Mouse (Mus musculus) Patski (cell line): ENCODE measurements around the gene Rbm20. TPM values are rescaled to one million over a fixed set of nuclear protein-coding genes. Genes with fewer than 3 reads are reported as not detected.

Experiments
- ATAC-seq: fragments of 100-300 bp; one replicate; pipeline ENCODE4 v1.8.0; 2021
- CTCF ChIA-PET: fragments of 350-600 bp; sonication (Branson Sonifier 250); formaldehyde crosslinking; loops from one replicate; lab custom pipeline; 2022; ENCODE audit warnings: inconsistent platforms; lab: Charles Lee
- POLR2A ChIA-PET: fragments of 350-600 bp; sonication (Branson Sonifier 250); formaldehyde crosslinking; loops from one replicate; lab custom pipeline; 2022; ENCODE audit warnings: antibody characterized with exemption, inconsistent platforms; lab: Charles Lee
- DNase-seq: peaks from one replicate; pipeline ENCODE4 v3.0.0-alpha.2; 2011; ENCODE audit warnings: low read depth, low spot score
- H3K27me3 ChIP-seq: fragments of 371-371 bp; one replicate; pipeline ENCODE4 v1.5.1; 2021
- CTCF ChIP-seq: fragments of 100-300 bp; IDR thresholded peaks from one replicate; pipeline ENCODE4 v1.5.1; 2021
- in situ Hi-C: fragments of 300-500 bp; cut with MboI; formaldehyde crosslinking; loops from 3 replicates; pipeline ENCODE4 v1.11.1; 2018; ENCODE audit warnings: low pct_unique_long_range_greater_than_20kb, mixed read lengths
- polyA plus RNA-seq: library from polyadenylated mRNA; unstranded; gene quantifications from one replicate; pipeline ENCODE4 v1.2.3, GENCODE M21; 2021

The Rbm20 gene
- polyA plus RNA-seq, 1 experiment from 2014 or later = 0.72 TPM

- ATAC-seq = no peak
- ChIA-PET CTCF (interaction anchor here (1.1 to 1.3 kb wide), 4 partner anchors 19 to 26 kb away, joined by 3 to 5 read pairs (median 3); no protein-coding TSS in a partner anchor), POLR2A (no interaction called here)
- no peak for DNase-seq
- H3K27me3 ChIP-seq = no peaks in the 10 kb centered on the region
- in situ Hi-C loops = no loop called here
- no peak for TF ChIP-seq CTCF
Observed at GRCm38 (mm10) chr19:53868796-53869195, 191.7 kb downstream of the Rbm20 start.

GRCm38 (mm10) chr19:53869427-53870385 is 192.6 kb downstream of the Rbm20 start:
- TF ChIP-seq CTCF = no peak
- DNase-seq = no peak
- no peaks in the 10 kb centered on the region for H3K27me3 ChIP-seq
- ChIA-PET CTCF (interaction anchor here (1.1 to 1.4 kb wide), 5 partner anchors 19 to 98 kb away, joined by 3 to 4 read pairs (median 3); no protein-coding TSS in a partner anchor), POLR2A (no interaction called here)
- ATAC-seq = no peak
- in situ Hi-C loops = no loop called here

- in situ Hi-C loops = no loop called here
- no peak for TF ChIP-seq CTCF
- no peak for DNase-seq
- H3K27me3 ChIP-seq = no peaks in the 10 kb centered on the region
- ATAC-seq = no peak
- POLR2A ChIA-PET = no interaction called here
- CTCF ChIA-PET = interaction anchor here (1.1 to 1.4 kb wide), 3 partner anchors 25 to 99 kb away, joined by 3 to 4 read pairs (median 3); no protein-coding TSS in a partner anchor
Observed at GRCm38 (mm10) chr19:53870568-53870967, 193.5 kb downstream of the Rbm20 start.

GRCm38 (mm10) chr19:53871502-53871901 is 194.4 kb downstream of the Rbm20 start:
- ATAC-seq (no peak), DNase-seq (no peak)
- ChIA-PET POLR2A (no interaction called here), CTCF (no interaction called here)
- in situ Hi-C loops = no loop called here
- no peak for TF ChIP-seq CTCF
- no peaks in the 10 kb centered on the region for H3K27me3 ChIP-seq

- ChIA-PET POLR2A (no interaction called here), CTCF (no interaction called here)
- in situ Hi-C loops = no loop called here
- ATAC-seq (no peak), DNase-seq (no peak)
- H3K27me3 ChIP-seq = no peaks in the 10 kb centered on the region
- TF ChIP-seq CTCF = no peak
Observed at GRCm38 (mm10) chr19:53872994-53873713, 196.0 kb downstream of the Rbm20 start.

- ChIA-PET CTCF (no interaction called here), POLR2A (no interaction called here)
- in situ Hi-C loops = no loop called here
- H3K27me3 ChIP-seq = no peaks in the 10 kb centered on the region
- no peak for ATAC-seq
- TF ChIP-seq CTCF = no peak
- DNase-seq = no peak
Observed at GRCm38 (mm10) chr19:53875246-53875645, 198.1 kb downstream of the Rbm20 start.

GRCm38 (mm10) chr19:53877779-53878178 is 200.7 kb downstream of the Rbm20 start:
- in situ Hi-C loops = no loop called here
- no peak for TF ChIP-seq CTCF
- DNase-seq = no peak
- no peak for ATAC-seq
- peaks cover 12% of the 10 kb centered on the region for H3K27me3 ChIP-seq
- POLR2A ChIA-PET = no interaction called here
- CTCF ChIA-PET = interaction anchor here (1.2 to 1.8 kb wide), 4 partner anchors 10 to 26 kb away, joined by 3 read pairs; no protein-coding TSS in a partner anchor

GRCm38 (mm10) chr19:53880460-53880859 is 203.4 kb downstream of the Rbm20 start:
- DNase-seq (no peak), ATAC-seq (no peak)
- H3K27me3 ChIP-seq = peaks cover 18% of the 10 kb centered on the region
- in situ Hi-C loops = no loop called here
- POLR2A ChIA-PET = interaction anchor here (0.6 kb wide), 1 partner anchor 14 kb away, joined by 3 read pairs; no protein-coding TSS in a partner anchor
- CTCF ChIA-PET = no interaction called here
- TF ChIP-seq CTCF = no peak

GRCm38 (mm10) chr19:53881786-53882185 is 204.7 kb downstream of the Rbm20 start:
- no peak for DNase-seq
- CTCF ChIA-PET = no interaction called here
- no peak for ATAC-seq
- POLR2A ChIA-PET = no interaction called here
- in situ Hi-C loops = no loop called here
- TF ChIP-seq CTCF = no peak
- peaks cover 18% of the 10 kb centered on the region for H3K27me3 ChIP-seq

GRCm38 (mm10) chr19:53885450-53885849 is 208.3 kb downstream of the Rbm20 start:
- TF ChIP-seq CTCF = no peak
- DNase-seq (no peak), ATAC-seq (no peak)
- POLR2A ChIA-PET = interaction anchor here (1.0 kb wide), 1 partner anchor 17 kb away, joined by 4 read pairs; no protein-coding TSS in a partner anchor
- in situ Hi-C loops = no loop called here
- CTCF ChIA-PET = interaction anchor here (1.6 kb wide), 1 partner anchor 10 kb away, joined by 4 read pairs; no protein-coding TSS in a partner anchor
- H3K27me3 ChIP-seq = peaks cover 21% of the 10 kb centered on the region
